Mouse (Mus musculus): ENCODE data around the gene Pappa.

- TF ChIP-seq POLR2A (IDR thresholded peaks at IDR 0.05; ENCODE audit: borderline replicate concordance, extremely low read depth, low read depth, low read length) (no peak), CTCF (IDR thresholded peaks at IDR 0.05; ENCODE audit: insufficient read depth, low read length) (no peak)
Observed at GRCm38 (mm10) chr4:65402286-65402685, 278.3 kb downstream of the Pappa start.

Measured in lung, adult 2 months (tissue).